Mouse (Mus musculus): Measurements from ENCODE around the gene Dcst1. TPM values are rescaled to one million over a fixed set of nuclear protein-coding genes. Genes with fewer than 3 reads are reported as not detected.

Dcst1 gene
- total RNA-seq (2022), result not detected

DNA sequence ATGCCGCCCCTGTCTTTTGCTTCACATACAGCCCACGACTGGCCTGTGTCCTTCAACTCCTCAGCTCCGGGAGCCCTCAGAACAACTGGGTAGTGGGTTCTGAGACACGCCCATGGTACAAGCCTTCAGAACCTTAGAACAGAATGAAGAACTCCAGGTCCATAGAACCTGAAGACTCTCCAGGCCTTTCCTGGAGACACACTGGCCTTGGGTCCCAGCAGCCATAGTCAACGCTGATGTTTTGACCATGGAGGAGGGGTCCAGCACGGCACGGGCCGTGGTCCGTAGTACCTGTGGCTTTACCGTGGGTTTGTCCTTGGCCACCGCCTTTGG, at the start of gene Dcst1:
Dcst1 (minus strand) TSS at position 101 of the 333 bp plus-strand sequence.
- no peak for DNase-seq (ENCODE audit: low spot score)

DNA sequence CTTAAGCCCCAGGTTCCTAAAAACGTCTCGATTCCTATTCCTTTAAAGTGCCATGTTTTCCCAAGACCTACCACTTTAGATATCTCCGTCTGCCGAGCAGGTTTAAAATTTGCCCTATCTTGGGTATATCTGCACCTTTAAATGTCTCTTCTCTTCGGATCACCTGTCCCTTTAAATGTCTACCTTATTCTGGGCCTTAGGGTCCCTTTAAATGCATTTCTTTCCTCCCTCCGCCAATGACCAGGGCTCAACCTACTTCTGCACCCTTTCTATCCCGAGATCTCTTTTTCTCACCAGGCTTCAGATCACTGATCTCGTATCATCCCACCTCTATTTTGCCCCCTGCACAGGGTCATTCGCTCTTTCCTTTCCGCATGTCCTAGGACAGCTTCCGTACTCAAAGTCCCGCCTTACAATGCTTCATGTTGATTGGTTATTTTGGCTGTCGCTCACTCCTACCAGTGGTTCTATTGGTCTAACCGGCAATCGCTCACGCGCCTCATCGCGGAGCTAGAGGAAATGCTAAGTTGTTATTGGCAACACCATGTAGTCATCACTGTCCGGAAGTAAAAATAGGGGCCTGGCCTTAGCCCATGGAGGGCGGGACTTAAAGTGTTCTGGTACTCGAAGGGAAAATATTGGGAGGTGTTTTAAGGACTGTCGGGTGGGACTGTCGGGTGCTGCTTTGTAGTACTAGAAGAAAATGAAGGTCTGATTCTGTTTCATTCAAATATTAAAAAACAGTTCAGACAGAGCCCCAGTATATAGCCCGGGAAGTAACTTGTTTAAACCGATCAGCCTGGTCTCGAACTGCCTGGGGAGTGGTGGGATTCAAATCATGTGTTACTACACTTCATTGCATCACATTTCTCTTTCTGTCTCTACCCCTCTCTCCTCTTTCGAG, 46.7 kb upstream of the Dcst1 start, which contains the start of gene Flad1:
Flad1 (minus strand) TSS at position 381 of the 904 bp plus-strand sequence.
- peak; percentile 100 for DNase-seq (ENCODE audit: low spot score)

DNA sequence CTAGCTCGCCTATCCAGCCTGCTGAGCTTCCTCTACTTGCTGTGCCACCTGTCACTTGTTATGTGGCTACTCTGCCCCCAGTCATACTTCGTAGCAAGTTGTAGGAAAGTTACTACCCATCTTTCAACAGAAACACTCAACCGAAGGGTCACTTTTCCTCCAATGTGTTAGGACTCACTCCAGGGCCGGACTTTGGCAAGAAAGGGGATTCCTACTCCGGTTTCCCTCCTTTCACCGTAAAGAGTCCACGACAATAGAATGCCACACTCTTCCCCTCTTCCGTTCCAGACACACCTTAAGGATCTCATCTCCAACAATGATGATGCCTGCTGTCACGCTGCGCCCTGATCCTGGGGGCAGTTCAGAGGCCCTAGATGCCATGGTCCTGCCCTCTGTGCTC, 45.8 kb upstream of the Dcst1 start:
- DNase-seq (ENCODE audit: low spot score), result no peak

DNA sequence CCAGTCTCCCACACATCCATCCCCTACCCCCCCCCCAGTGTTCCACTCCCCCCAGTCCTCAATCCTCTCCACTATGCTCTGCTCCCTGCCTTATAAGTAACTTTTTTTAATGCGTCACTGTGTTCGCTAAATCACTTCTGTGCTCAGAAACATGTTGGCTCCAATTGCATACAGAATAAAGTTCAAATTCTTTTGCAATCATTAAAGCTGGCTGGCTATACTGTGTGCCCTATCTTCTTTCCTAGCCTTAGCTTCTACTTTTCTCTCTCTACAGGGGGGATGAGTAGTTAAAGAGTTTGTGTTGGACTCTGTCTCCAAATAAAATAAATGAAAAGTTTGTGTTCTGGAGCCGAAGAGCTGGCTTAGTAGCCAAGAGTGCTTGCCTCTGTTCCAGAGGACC, 44.6 kb upstream of the Dcst1 start:
- DNase-seq (ENCODE audit: low spot score), result no peak

DNA sequence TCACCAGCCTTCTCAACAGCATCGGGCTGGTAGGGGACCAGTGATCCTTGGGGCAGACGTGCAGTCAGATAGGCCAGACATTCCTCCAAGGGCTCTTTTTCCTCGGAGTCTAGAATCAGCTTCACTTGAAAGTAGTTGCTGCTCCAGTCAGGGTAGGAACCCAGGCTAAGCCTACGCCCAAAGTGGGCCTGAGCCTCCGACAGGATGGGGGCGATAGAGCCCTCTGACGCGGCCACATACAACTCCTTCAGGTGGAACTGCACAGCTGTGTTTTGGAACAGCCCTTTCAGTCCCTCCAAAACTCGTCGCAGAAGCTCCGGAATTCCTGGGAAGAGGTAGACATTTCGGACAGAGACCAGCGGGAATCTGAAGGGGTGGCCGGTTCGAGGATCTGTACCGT, 43.4 kb upstream of the Dcst1 start:
- DNase-seq (ENCODE audit: low spot score), result no peak

DNA sequence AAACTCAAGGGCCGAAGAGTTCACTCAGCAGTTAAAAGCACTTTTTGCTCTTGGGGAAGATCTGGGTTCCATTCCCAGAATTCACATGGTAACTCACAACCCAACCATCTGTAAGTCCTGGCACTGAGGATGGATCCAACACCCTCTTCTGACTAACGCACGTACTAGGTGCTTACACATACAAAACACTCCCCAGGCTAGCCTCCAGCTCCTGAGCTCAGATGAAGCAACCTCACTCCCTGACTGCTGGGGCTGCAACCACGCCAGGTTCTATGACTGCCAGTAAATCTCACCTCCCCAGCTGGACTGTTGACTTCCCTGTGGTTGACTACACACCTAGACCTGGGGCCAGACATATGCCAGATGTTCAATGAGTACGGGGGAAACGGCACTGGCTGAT, 41.8 kb upstream of the Dcst1 start:
- no peak for DNase-seq (ENCODE audit: low spot score)

DNA sequence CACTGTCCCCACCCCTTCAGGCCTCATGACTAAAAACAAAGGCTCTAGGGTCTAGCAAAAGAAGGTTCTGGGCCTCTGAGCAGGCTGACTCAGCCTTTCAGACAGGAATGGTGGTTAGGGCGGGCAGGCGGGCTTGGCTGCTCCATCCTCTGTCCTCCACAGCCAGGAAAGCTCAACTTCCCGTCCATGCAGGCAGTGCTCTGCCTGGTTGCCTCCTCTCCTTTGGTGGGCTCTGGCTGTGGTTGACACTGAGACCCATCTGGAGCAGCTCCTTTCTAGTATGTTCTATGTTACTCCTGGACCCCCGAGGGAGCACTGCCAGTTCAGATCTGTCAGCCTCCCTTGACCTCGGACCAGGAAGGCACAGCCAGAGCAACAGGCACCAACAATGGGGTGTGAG, 37.6 kb upstream of the Dcst1 start, which contains the start of gene Lenep:
Lenep (minus strand) TSS at position 101 of the 400 bp plus-strand sequence.
- DNase-seq (ENCODE audit: low spot score), result no peak

DNA sequence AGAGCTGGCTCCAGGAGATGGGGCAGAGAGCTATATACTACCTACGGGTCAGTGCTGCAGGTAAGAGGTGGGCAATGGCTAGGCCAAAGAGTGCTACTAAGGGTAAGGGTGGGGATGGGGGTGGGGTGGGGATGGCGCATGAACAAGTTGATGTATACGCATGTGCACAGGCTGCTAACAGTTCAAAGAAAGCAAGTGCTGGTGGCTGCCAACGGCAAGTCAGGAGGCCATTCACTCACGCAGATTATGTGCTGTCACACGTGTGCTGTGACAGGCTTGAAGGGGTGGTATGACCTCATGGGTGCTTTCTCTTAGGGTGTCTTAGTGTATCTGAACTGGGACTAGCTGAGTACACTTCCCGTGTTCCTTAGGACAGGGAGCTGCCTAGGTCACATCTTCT, 36.3 kb upstream of the Dcst1 start:
- DNase-seq (ENCODE audit: low spot score), result no peak

DNA sequence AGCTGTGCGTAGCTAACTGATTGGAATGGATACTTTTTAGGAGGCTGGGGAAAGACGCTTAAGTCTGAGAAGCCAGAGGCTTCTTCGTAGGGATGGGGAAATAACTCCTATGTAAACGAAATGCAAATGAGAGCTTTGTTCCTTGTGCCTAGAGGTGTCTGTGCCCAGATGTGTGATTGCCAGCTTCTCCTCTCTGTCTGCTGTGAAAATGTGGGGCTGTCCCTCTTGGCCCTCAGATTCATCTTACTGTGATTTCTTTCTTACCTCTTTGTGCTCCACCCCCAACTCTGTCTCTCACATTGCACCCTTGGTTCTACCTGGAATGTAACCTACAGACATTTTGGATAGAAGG, 31.6 kb upstream of the Dcst1 start:
- DNase-seq (ENCODE audit: low spot score), result no peak

DNA sequence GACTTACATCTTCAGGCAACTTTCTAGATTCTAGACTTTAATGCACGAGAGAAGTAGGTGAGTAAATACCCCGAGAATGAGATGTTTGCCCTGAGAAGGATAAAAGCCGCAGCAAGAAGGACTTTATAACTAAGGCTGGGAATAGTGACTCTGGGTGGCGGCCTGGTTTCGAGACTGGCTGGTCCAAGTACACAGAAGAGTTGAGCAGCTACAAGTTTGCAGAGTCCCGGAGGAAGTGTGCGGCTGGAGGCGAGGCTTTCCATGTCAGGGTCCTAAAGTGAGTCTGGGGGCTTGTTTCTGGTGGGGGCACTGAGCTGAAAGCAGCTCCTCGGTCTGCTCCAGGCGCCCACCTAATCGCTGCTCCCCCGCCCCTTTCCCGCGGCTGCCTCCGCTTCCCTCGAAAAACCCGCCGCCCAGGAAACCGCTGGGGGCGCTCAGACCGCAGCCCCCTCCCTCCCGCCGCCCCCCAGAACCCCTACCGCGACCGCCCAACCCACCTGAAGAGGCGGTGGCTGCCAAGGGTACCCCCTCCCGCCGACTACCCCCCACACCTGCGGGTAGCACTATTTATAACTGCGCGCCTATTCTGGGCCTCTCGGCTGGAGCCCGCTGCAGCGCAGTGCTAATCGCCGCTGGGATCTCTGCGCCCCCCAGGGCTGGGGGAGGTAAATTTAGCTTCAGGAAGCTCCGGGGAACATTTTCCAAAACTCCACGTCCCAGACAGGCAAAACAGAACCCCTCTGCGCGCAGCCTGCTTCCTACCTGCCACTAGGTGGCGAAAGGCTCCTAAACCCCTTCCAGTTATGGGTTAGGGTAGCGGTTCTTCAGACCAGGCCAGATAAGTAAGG, 31.0 kb upstream of the Dcst1 start:
- peak; percentile 75 for DNase-seq (ENCODE audit: low spot score)

DNA sequence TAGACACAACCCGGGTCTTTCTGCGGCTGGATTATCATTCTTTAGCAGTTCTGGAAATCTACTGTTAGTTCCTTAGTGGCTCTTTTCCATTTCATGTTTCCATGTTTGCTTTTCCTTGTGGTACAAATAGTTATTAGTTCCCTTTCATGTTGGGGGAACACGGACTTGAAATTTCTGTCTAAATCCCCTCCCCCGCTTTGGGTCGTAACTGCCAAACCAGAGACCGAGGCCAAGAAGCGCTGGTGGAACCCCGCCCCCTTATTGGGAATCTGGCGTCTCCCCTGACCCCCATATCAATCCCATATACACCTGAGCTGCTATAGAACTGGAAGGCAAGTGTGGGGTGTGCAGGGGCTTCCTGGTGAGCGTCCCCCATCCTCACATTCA, 30.4 kb upstream of the Dcst1 start:
- DNase-seq (ENCODE audit: low spot score), result no peak

DNA sequence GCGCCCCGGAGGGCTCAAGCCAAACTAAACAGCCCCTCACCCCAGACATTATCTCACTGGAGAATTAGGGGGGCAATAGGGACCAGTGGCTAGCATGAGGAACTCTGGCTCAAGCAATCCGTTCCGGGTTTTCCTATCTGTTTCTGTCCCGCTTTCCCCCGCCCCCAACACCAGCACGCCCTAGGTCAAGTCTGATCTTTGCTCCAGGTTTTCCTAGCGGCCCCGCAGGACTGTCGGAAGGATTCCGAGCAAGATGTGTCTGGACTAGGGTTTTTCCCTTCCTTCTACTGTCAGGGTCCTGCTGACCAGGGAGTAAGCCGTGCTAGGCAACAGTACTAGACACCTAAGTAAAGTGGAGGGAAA, 29.8 kb upstream of the Dcst1 start:
- DNase-seq (ENCODE audit: low spot score), result peak; percentile 87

DNA sequence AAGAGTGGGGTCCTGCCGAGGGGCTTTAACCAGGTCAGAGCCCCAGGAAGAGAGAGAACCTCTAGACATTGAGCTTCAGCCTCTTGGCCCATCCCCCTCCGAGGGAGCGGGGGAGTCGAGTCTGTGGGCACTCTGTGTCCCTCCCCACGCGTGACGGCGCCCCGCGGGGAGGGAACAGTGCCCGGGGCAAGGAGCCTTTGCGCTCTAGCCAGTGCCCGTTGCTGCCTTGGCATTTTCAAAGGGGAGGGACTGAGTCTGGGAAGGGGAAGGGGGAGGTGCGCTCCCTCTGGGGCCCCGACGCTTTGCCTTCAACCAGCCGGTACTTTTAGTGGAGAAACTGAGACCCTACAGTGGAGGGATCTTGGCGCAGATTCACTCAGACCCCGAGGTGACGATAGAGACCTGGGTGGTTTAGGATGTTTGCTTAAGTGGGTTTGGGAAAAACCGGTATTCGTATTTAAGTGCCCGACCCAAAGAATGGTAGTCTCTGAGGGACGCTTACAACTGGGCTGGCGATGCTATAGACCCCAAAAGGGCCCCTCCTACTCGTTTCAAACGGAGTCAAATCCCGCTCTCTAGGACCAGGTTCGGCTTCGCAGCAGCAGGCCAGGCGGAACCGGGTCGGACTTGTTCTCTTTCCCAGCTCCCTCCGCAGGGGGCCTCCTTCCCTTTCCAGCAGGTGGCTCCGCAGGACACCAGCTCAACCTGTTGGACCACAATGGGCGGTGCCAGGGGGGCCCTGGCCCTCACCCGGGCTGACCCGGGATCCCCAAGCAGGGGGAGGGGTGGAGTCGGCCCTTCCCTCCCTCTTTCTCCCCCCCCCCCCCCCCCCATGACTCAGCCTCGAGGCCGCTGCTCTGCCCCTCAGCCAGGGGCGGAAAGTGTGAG, 29.2 kb upstream of the Dcst1 start, which contains the start of gene Zbtb7b:
Zbtb7b (minus strand) TSS at position 771 of the 888 bp plus-strand sequence.
- DNase-seq (ENCODE audit: low spot score), result peak; percentile 70

DNA sequence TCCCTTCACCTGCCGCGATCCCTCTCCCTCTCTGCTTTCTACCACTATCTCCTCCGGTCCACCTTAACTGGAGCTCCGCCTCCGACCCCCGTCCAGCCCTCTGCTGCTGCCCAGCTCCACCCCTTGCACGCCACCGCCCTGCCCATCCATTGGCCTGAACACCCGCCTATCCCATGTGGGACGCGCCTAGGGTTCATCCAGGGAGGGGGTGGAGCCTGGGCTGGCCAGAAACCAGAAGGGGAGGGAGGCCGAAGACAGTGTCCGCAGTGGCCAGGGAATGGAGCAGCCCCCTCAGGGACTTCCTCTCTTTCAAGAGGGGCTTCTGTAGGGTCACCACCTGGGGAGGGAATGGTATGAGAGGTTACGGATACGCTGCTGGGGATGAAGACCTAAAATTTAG, 28.6 kb upstream of the Dcst1 start:
- DNase-seq (ENCODE audit: low spot score), result peak; percentile 99

DNA sequence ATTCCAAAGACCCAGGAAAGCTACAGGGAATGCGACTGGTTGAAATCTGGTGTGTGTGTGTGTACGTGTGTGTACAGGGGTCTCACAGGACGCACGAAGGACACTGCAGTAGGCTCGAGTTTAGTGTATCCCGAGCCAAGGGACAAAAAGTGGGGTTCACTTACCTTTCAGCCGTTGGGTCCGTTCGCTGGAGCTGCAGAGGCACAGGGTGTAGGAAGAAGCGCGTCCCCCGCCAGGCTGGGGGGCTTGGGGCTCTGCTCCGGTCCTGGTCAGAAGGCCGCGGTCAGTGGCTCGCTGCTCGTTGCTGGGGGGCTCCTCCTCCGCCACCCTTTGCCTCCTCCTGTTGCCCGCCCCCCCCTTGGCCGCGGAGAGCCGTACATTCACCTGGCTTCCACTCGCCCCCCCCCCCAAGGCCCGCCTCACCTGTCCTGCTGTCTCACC, 27.8 kb upstream of the Dcst1 start:
- peak; percentile 18 for DNase-seq (ENCODE audit: low spot score)

DNA sequence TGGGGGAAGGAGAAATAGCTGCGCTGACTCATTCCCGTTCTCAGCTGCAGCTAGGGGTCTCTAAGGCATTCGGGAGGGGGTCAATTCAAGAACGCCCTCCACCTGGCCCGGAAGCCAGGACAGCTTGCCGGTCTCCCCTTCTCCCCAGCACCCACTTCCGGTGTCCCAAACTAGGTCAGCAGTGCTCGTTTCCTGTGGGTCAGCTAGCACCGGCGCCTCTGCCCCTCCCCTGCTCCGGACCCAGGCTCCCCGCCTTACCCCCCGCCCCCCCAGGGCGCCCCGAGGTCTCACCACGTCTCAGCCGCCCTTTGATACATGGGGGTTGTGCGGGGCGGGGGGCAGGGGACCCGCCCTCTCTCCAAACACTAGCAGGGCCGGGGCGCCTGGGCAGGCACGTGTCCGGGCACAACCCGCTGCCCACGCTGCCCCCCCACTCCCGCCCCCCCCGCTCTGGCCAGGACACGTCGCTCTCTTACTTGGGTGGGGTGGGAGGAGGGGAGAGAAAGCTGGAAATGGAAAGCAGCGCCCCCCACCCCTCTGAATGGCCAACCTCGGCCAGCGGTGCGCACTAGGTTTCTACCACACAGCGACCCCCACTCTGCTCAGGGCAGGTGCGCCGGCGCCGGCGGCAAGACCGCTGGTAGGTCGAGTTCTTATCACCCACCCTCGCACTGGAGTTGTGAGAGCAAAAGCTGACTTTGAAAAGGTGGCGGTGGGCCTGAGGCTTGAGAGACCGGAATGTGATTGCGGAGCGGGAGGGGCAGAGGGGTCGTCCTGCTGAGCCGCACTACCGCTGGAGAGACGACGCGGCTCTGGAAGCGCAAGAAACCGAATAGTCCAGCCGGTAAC, 26.8 kb upstream of the Dcst1 start:
- peak; percentile 72 for DNase-seq (ENCODE audit: low spot score)

DNA sequence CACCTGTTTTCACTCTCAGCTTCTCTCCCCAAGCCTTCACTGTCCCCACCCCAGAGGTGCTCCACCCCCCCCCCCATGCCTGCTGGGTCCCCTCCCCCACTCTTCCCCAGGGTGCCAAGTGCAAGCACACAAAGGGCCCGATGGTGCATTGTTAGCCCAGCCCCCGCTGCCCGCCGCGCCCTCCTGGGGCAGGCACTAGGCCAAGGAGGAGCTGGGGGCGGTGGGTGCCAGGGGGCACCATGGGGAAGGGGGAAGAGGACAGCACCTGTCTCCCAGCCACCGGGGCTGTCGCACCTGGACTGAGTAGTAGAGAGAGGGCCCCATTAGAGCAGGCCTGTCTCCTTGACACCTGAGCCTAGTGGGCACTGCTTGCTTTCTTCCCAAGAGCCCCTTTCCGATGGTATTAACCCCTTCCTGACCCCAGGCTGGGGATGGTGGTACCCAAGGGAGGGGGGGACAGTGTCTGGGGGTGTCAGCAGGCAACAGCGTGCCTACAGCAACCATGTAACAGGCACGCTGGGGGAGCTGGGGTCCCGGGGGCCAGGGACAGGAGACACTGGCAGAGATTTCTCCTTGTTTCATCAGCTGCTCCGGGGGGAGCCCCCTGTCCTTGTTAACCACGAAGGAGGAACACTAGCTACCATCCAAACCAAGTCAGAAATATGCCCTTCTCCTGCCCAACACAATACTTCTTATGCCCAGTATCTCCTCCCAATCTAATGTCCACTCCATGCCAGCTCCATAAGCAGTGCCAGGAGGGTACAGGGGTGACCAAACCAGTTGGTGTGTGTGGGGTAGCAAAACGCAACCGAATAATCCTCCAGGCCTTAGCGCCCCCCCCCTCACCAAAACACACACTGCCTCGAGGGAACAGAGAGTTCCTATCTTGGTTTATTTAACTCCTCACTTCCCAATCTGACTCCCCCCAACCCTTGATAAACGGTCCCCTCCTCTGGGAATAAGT, 25.9 kb upstream of the Dcst1 start:
- DNase-seq (ENCODE audit: low spot score), result peak; percentile 19

DNA sequence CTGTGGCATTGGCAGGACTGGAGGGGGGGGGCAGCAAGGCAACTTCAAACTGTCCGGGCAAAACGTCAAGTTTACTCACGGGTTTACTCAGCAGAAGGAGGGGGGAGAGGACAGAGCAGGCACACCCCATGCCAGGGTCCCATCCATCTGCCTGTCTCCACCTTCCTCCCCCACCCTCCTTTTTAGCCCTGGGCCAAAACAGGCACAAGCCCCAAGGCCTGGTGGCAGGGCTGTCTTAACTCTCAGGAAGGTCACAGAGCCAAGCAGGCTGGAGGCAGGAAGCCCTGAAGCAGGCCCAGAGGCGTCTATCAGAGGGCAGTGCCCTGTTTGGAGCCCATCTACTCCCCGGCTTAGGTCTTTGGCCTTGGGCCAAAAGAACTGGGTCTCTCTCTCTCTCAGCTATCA, 25.1 kb upstream of the Dcst1 start:
- peak; percentile 55 for DNase-seq (ENCODE audit: low spot score)

Measured in heart, adult 8-10 months (tissue).